Mouse (Mus musculus): Measurements from ENCODE around the gene Ppp2r5b. TPM values are rescaled to one million over a fixed set of nuclear protein-coding genes. Genes with fewer than 3 reads are reported as not detected.

The Ppp2r5b gene
- total RNA-seq, 2 experiments from 2014 or later, result 189 to 193 TPM

Small RNAs within 50 kb of the gene (microRNA-seq; reads per million reads assigned to microRNA genes)
- 10.8 reads per million, percentile 26 among the genes with 10 or more reads in this experiment for gene Mir192
- gene Mir194-2, result 51.2 reads per million, percentile 45 among the genes with 10 or more reads in this experiment

Other genes with a start within 250 kb of the Ppp2r5b start
- gene Slc22a20, start 249.7 kb downstream of the Ppp2r5b start, total RNA-seq (2021), result not detected
- 10 to 100 TPM; 12.1 to 14.2 TPM for gene Capn1, start 220.0 kb downstream of the Ppp2r5b start, total RNA-seq (2021)
- gene Syvn1, start 189.3 kb downstream of the Ppp2r5b start, total RNA-seq (2021), result 10 to 100 TPM; 38.6 to 39.4 TPM
- 10 to 100 TPM; 41.2 to 41.4 TPM for gene Mrpl49, start 178.1 kb downstream of the Ppp2r5b start, total RNA-seq (2021)
- 100 to 1,000 TPM; 874 to 875 TPM for gene Fau, start 178.0 kb downstream of the Ppp2r5b start, total RNA-seq (2021)
- gene Znhit2, start 174.7 kb downstream of the Ppp2r5b start, total RNA-seq (2021), result 10 to 100 TPM; 25.1 to 27.5 TPM
- gene Tm7sf2, start 167.5 kb downstream of the Ppp2r5b start, total RNA-seq (2021), result 10 to 100 TPM; 69.0 to 71.2 TPM
- gene Vps51, start 158.6 kb downstream of the Ppp2r5b start, total RNA-seq (2021), result 10 to 100 TPM; 96.6 to 96.8 TPM
- gene Tmem262, start 155.8 kb downstream of the Ppp2r5b start, total RNA-seq (2021), result not detected
- gene Gm28374, start 153.6 kb downstream of the Ppp2r5b start, total RNA-seq (2021), result 1 to 10 TPM; 1.1 TPM
- 10 to 100 TPM; 50.9 to 51.5 TPM for gene Zfpl1, start 150.9 kb downstream of the Ppp2r5b start, total RNA-seq (2021)
- gene Cdca5, start 150.9 kb downstream of the Ppp2r5b start, total RNA-seq (2021), result 1 to 10 TPM; 1.5 to 3.0 TPM
- gene AC131692.1, start 141.5 kb downstream of the Ppp2r5b start, total RNA-seq (2021), result not detected
- under 1 TPM; 0.14 to 0.32 TPM for gene Naaladl1, start 130.1 kb downstream of the Ppp2r5b start, total RNA-seq (2021)
- 10 to 100 TPM; 25.4 to 25.9 TPM for gene Sac3d1, start 117.2 kb downstream of the Ppp2r5b start, total RNA-seq (2021)
- 10 to 100 TPM; 36.0 to 41.2 TPM for gene Snx15, start 107.6 kb downstream of the Ppp2r5b start, total RNA-seq (2021)
- gene Batf2, start 94.9 kb downstream of the Ppp2r5b start, total RNA-seq (2021), result not detected
- gene Arl2, start 94.3 kb downstream of the Ppp2r5b start, total RNA-seq (2021), result 10 to 100 TPM; 54.3 to 62.5 TPM
- gene Majin, start 51.5 kb downstream of the Ppp2r5b start, total RNA-seq (2021), result not detected
- not detected for gene Gpha2, start 9.5 kb downstream of the Ppp2r5b start, total RNA-seq (2021)
- gene Atg2a, start 5.8 kb upstream of the Ppp2r5b start, total RNA-seq (2021), result 10 to 100 TPM; 29.3 to 29.7 TPM
- gene Ehd1, start 40.9 kb upstream of the Ppp2r5b start, total RNA-seq (2021), result 10 to 100 TPM; 87.1 to 87.7 TPM
- gene Cdc42bpg, start 70.6 kb upstream of the Ppp2r5b start, total RNA-seq (2021), result 1 to 10 TPM; 5.0 to 5.7 TPM
- gene Men1, start 99.1 kb upstream of the Ppp2r5b start, total RNA-seq (2021), result 10 to 100 TPM; 81.1 to 81.4 TPM
- 100 to 1,000 TPM in 1 of 2 experiments, 10 to 100 TPM in 1; 91.7 to 102 TPM for gene Map4k2, start 105.3 kb upstream of the Ppp2r5b start, total RNA-seq (2021)
- 100 to 1,000 TPM; 231 to 244 TPM for gene Sf1, start 127.8 kb upstream of the Ppp2r5b start, total RNA-seq (2021)
- 1 to 10 TPM; 6.2 to 8.2 TPM for gene Pygm, start 148.5 kb upstream of the Ppp2r5b start, total RNA-seq (2021)
- gene Rasgrp2, start 163.5 kb upstream of the Ppp2r5b start, total RNA-seq (2021), result 100 to 1,000 TPM; 225 to 228 TPM
- gene Nrxn2, start 182.9 kb upstream of the Ppp2r5b start, total RNA-seq (2021), result 100 to 1,000 TPM; 695 to 758 TPM

Measured in left cerebral cortex, postnatal 4 days (tissue).